Mouse (Mus musculus): ENCODE measurements around the gene Dgkg. TPM values are rescaled to one million over a fixed set of nuclear protein-coding genes. Genes with fewer than 3 reads are reported as not detected.

The Dgkg gene
- polyA plus RNA-seq, 1 experiment = 0.40 TPM

DNA sequence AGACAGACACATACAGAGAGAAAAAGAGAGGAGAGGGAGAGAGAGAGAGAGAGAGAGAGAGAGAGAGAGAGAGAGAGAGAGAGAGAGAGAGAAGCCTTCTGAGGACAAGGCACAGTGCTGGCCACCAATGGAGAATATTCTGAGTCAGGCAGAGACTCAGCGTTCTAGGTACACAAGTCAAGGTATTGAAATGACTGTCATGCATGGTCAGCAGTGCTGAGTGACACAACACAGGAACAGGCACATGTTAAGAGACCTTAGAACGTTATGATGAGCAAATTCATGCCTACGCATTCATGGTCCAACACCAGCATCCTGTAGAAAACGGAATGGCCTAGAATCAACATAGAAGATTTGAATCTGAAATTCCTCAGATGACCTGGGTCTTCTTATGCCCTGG, 50.0 kb downstream of the Dgkg start:
- no peaks in the 10 kb centered on the region for H3K27me3 ChIP-seq (ENCODE audit: control insufficient read depth, insufficient read depth, low read length)
- no peaks in the 10 kb centered on the region for H3K4me1 ChIP-seq (ENCODE audit: control insufficient read depth, insufficient read depth, insufficient read length)
- no peak overlapping the region for H3K4me3 ChIP-seq (ENCODE audit: extremely low read depth, insufficient read depth, insufficient read length)
- DNase-seq (ENCODE audit: low read depth in 1 of 2, low spot score in 2 of 2) = no peak
- TF ChIP-seq CTCF (IDR thresholded peaks at IDR 0.05; ENCODE audit: extremely low read depth, insufficient read depth, insufficient read length, insufficient replicate concordance) = no peak
- 94% methylated on average over 4 of the region's 4 CpGs for WGBS
- H3K36me3 ChIP-seq (ENCODE audit: control insufficient read depth, insufficient read depth, low read length) = no peaks in the 10 kb centered on the region
- no peak overlapping the region for H3K27ac ChIP-seq (ENCODE audit: insufficient read depth, low read length)

- H3K27me3 ChIP-seq (ENCODE audit: control insufficient read depth, insufficient read depth, low read length) = no peaks in the 10 kb centered on the region
- TF ChIP-seq CTCF (IDR thresholded peaks at IDR 0.05; ENCODE audit: extremely low read depth, insufficient read depth, insufficient read length, insufficient replicate concordance) (no peak), POLR2A (IDR thresholded peaks at IDR 0.05; ENCODE audit: low read depth, low read length) (no peak)
- no peak for DNase-seq (ENCODE audit: low read depth in 1 of 2, low spot score in 2 of 2)
- WGBS = 87% methylated on average over 9 of the region's 9 CpGs
- H3K27ac ChIP-seq (ENCODE audit: insufficient read depth, low read length) = no peak overlapping the region
- H3K4me3 ChIP-seq (ENCODE audit: extremely low read depth, insufficient read depth, insufficient read length) = no peak overlapping the region
- no peaks in the 10 kb centered on the region for H3K36me3 ChIP-seq (ENCODE audit: control insufficient read depth, insufficient read depth, low read length)
- H3K4me1 ChIP-seq (ENCODE audit: control insufficient read depth, insufficient read depth, insufficient read length) = no peaks in the 10 kb centered on the region
These were observed 54.6 kb downstream of the Dgkg start for GRCm38 (mm10) chr16:22602399-22602798.

DNA sequence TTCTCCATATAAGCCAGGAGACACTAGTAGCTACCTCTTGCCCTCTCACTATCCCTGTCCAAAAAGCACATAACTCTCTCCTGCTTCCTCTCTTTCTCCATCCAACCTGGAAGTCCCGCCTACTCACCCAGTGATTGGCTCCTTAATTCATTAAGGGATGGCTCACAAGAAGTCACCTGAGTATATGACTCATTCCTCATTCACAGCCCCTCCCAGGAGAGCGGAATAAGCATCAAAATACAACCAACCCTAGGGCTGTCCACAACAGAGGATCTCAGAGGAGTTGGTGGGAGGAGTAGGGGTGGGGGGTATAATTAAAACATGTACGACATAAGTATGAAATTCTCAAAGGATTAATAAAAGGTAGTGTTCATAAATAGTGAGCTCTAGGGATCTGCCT, 55.3 kb downstream of the Dgkg start:
- no peaks in the 10 kb centered on the region for H3K36me3 ChIP-seq (ENCODE audit: control insufficient read depth, insufficient read depth, low read length)
- DNase-seq (ENCODE audit: low read depth in 1 of 2, low spot score in 2 of 2) = no peak
- H3K4me3 ChIP-seq (ENCODE audit: extremely low read depth, insufficient read depth, insufficient read length) = no peak overlapping the region
- no peak for TF ChIP-seq CTCF (IDR thresholded peaks at IDR 0.05; ENCODE audit: extremely low read depth, insufficient read depth, insufficient read length, insufficient replicate concordance)
- TF ChIP-seq POLR2A (IDR thresholded peaks at IDR 0.05; ENCODE audit: low read depth, low read length) = no peak
- H3K27ac ChIP-seq (ENCODE audit: insufficient read depth, low read length) = no peak overlapping the region
- H3K4me1 ChIP-seq (ENCODE audit: control insufficient read depth, insufficient read depth, insufficient read length) = no peaks in the 10 kb centered on the region
- no peaks in the 10 kb centered on the region for H3K27me3 ChIP-seq (ENCODE audit: control insufficient read depth, insufficient read depth, low read length)
- 87% methylated on average over 3 of the region's 3 CpGs for WGBS

- H3K4me1 ChIP-seq (ENCODE audit: control insufficient read depth, insufficient read depth, insufficient read length) = no peaks in the 10 kb centered on the region
- WGBS = 51% methylated on average over 4 of the region's 4 CpGs
- H3K27ac ChIP-seq (ENCODE audit: insufficient read depth, low read length) = no peak overlapping the region
- H3K36me3 ChIP-seq (ENCODE audit: control insufficient read depth, insufficient read depth, low read length) = no peaks in the 10 kb centered on the region
- no peak for DNase-seq (ENCODE audit: low read depth in 1 of 2, low spot score in 2 of 2)
- TF ChIP-seq CTCF (IDR thresholded peaks at IDR 0.05; ENCODE audit: extremely low read depth, insufficient read depth, insufficient read length, insufficient replicate concordance) = no peak
- no peak overlapping the region for H3K4me3 ChIP-seq (ENCODE audit: extremely low read depth, insufficient read depth, insufficient read length)
- H3K27me3 ChIP-seq (ENCODE audit: control insufficient read depth, insufficient read depth, low read length) = no peaks in the 10 kb centered on the region
These were observed 56.8 kb downstream of the Dgkg start for GRCm38 (mm10) chr16:22600108-22600699.

DNA sequence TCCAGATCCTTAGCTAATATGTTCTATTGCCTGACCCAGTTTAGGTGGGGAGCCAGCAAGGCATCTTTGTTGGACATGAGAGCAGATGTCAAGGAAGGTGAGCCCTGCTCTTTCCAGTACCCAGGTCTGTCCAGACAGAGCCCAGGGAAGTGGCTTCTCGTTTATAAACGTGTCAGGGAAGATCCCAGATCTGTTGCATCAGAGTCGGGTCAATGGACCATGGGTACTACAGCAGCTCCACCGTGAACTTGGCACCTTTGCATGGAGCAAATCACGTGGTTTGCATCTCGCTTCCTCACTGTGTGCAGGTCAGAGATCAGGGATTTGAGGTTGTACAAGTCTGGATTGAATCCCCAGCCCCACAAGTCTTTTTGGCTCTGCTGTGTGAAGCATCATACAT, 58.3 kb downstream of the Dgkg start:
- H3K36me3 ChIP-seq (ENCODE audit: control insufficient read depth, insufficient read depth, low read length) = no peaks in the 10 kb centered on the region
- H3K27me3 ChIP-seq (ENCODE audit: control insufficient read depth, insufficient read depth, low read length) = no peaks in the 10 kb centered on the region
- 85% methylated on average over 6 of the region's 6 CpGs for WGBS
- H3K4me1 ChIP-seq (ENCODE audit: control insufficient read depth, insufficient read depth, insufficient read length) = no peaks in the 10 kb centered on the region
- no peak for TF ChIP-seq POLR2A (IDR thresholded peaks at IDR 0.05; ENCODE audit: low read depth, low read length)
- TF ChIP-seq CTCF (IDR thresholded peaks at IDR 0.05; ENCODE audit: extremely low read depth, insufficient read depth, insufficient read length, insufficient replicate concordance) = no peak
- no peak for DNase-seq (ENCODE audit: low read depth in 1 of 2, low spot score in 2 of 2)
- H3K4me3 ChIP-seq (ENCODE audit: extremely low read depth, insufficient read depth, insufficient read length) = no peak overlapping the region
- no peak overlapping the region for H3K27ac ChIP-seq (ENCODE audit: insufficient read depth, low read length)

- no peak for DNase-seq (ENCODE audit: low read depth in 1 of 2, low spot score in 2 of 2)
- no peaks in the 10 kb centered on the region for H3K27me3 ChIP-seq (ENCODE audit: control insufficient read depth, insufficient read depth, low read length)
- no peaks in the 10 kb centered on the region for H3K36me3 ChIP-seq (ENCODE audit: control insufficient read depth, insufficient read depth, low read length)
- 76% methylated on average over 1 of the region's 1 CpGs for WGBS
- no peak overlapping the region for H3K27ac ChIP-seq (ENCODE audit: insufficient read depth, low read length)
- H3K4me3 ChIP-seq (ENCODE audit: extremely low read depth, insufficient read depth, insufficient read length) = no peak overlapping the region
- no peak for TF ChIP-seq POLR2A (IDR thresholded peaks at IDR 0.05; ENCODE audit: low read depth, low read length)
- TF ChIP-seq CTCF (IDR thresholded peaks at IDR 0.05; ENCODE audit: extremely low read depth, insufficient read depth, insufficient read length, insufficient replicate concordance) = no peak
- no peaks in the 10 kb centered on the region for H3K4me1 ChIP-seq (ENCODE audit: control insufficient read depth, insufficient read depth, insufficient read length)
These were observed 60.6 kb downstream of the Dgkg start for GRCm38 (mm10) chr16:22596394-22596793.

DNA sequence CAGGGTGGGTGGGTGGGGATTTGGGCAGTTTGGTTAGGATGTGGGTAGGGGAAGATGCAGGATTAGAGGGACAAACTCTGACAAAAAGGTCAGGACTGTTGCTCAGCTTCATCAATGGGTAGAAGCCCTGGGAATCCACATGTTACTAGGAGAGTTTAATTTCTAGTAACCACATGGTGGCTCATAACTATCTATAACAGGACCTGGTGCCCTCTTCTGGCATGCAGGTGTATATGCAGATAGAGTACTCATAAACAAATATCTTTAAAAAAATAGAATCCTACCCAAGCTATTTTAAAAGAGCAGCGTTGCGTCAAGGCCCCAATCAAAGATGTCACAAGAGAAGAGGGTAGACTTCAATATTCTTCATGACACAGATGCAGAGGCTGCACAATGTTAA, 63.1 kb downstream of the Dgkg start:
- Histone ChIP-seq H3K27ac (ENCODE audit: insufficient read depth, low read length) (no peak overlapping the region), H3K36me3 (ENCODE audit: control insufficient read depth, insufficient read depth, low read length) (no peaks in the 10 kb centered on the region), H3K4me1 (ENCODE audit: control insufficient read depth, insufficient read depth, insufficient read length) (no peaks in the 10 kb centered on the region), H3K4me3 (ENCODE audit: extremely low read depth, insufficient read depth, insufficient read length) (no peak overlapping the region), H3K27me3 (ENCODE audit: control insufficient read depth, insufficient read depth, low read length) (no peaks in the 10 kb centered on the region)
- WGBS = 76% methylated on average over 2 of the region's 2 CpGs
- DNase-seq (ENCODE audit: low read depth in 1 of 2, low spot score in 2 of 2) = no peak
- TF ChIP-seq CTCF (IDR thresholded peaks at IDR 0.05; ENCODE audit: extremely low read depth, insufficient read depth, insufficient read length, insufficient replicate concordance) (no peak), POLR2A (IDR thresholded peaks at IDR 0.05; ENCODE audit: low read depth, low read length) (no peak)

Measured in spleen, adult 2 months (tissue).